Mouse (Mus musculus): Measurements from ENCODE around the gene 1810030O07Rik. TPM values are rescaled to one million over a fixed set of nuclear protein-coding genes. Genes with fewer than 3 reads are reported as not detected.
"Not testable (repeated sequence)": the region's sequence is repeated elsewhere in the genome, so short reads cannot be mapped to it uniquely, and the experiment has no call there.

Gene 1810030O07Rik
- total and polyA plus RNA-seq, 3 experiments, result 31.4 to 216 (median 32.3) TPM

DNA sequence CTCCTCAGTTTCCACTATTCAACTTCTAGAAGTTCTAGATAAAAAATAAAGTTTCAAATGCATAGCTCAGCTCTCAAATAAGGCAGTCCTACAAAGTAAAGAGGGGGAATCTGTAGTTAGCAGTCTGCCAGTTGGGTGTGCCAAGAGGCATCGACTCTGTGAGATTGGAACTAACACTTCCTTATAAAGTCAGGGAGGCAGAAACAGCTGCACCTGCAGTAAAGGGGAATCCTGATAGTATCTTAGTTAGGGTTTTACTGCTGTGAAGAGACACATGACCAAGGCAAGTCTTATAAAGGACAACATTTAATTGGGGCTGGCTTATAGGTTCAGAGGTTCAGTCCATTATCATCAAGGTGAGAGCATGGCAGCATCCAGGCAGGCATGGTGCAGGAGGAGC is 61.1 kb downstream of the 1810030O07Rik start:
- not testable (repeated sequence) for H3K27ac ChIP-seq (ENCODE audit: control insufficient read depth, low read depth, low read length); H3K27me3 ChIP-seq (ENCODE audit: control insufficient read depth in 1 of 2, insufficient read depth in 2 of 2, low read length in 2 of 2); H3K79me2 ChIP-seq (ENCODE audit: control insufficient read depth, insufficient read depth, low read length, poor library complexity); H3K4me3 ChIP-seq (ENCODE audit: control insufficient read depth in 1 of 2, insufficient read depth in 1 of 2, low read depth in 2 of 2, low read length in 2 of 2); H3K9me3 ChIP-seq (replicated peaks; ENCODE audit: insufficient read depth, low read length); H3K9ac ChIP-seq (ENCODE audit: control insufficient read depth, low read depth, low read length, poor library complexity, severe bottlenecking)
- peak; percentile 48 for DNase-seq (ENCODE audit: low read depth, low spot score)
- peaks cover 16 to 22% of the 10 kb centered on the region in 2 experiments for H3K4me1 ChIP-seq (ENCODE audit: control insufficient read depth in 1 of 2, insufficient read depth in 2 of 2, low read length in 2 of 2)
- H3K36me3 ChIP-seq (ENCODE audit: control insufficient read depth in 1 of 2, insufficient read depth in 2 of 2, low read length in 2 of 2), result peaks cover 9 to 27% of the 10 kb centered on the region in 2 experiments
- TF ChIP-seq ETS1 (IDR thresholded peaks at IDR 0.05; ENCODE audit: low read depth, low read length), result peak; percentile 34; the same call in 1 of the 2 replicates

DNA sequence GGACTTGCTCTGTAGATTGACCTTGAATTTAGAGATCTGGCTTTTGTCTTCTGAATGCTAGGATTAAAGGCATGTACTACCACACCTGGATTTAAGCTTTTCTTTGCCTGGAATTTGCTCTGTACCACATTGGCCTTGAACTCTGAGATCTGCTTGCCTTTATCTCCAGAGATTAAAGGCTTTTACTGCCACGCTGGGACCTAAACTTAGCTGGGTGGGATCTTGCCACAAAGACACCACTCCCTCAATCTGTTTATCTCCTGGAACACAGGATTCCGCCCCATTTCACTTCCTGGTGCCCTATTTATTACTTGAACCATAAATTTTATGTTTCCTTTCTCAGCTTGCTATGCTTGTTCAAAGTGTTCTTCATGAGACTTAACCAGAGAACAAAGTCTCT is 62.3 kb downstream of the 1810030O07Rik start:
- Histone ChIP-seq H3K27me3 (ENCODE audit: control insufficient read depth in 1 of 2, insufficient read depth in 2 of 2, low read length in 2 of 2) (no peaks in the 10 kb centered on the region), H3K36me3 (ENCODE audit: control insufficient read depth in 1 of 2, insufficient read depth in 2 of 2, low read length in 2 of 2) (peaks cover 12 to 27% of the 10 kb centered on the region in 2 experiments), H3K27ac (ENCODE audit: control insufficient read depth, low read depth, low read length) (peak overlapping the region; percentile 15), H3K9me3 (replicated peaks; ENCODE audit: insufficient read depth, low read length) (no peaks in the 10 kb centered on the region), H3K4me1 (ENCODE audit: control insufficient read depth in 1 of 2, insufficient read depth in 2 of 2, low read length in 2 of 2) (peaks cover 16 to 22% of the 10 kb centered on the region in 2 experiments), H3K79me2 (ENCODE audit: control insufficient read depth, insufficient read depth, low read length, poor library complexity) (no peaks in the 10 kb centered on the region), H3K4me3 (ENCODE audit: control insufficient read depth in 1 of 2, insufficient read depth in 1 of 2, low read depth in 2 of 2, low read length in 2 of 2) (no peak overlapping the region), H3K9ac (ENCODE audit: control insufficient read depth, low read depth, low read length, poor library complexity, severe bottlenecking) (no peak overlapping the region)
- DNase-seq (ENCODE audit: low read depth, low spot score), result peak; percentile 77
- TF ChIP-seq RCOR1 (IDR thresholded peaks at IDR 0.05; ENCODE audit: low read depth, low read length) (peak; percentile 94), EP300 (IDR thresholded peaks at IDR 0.05; ENCODE audit: low read depth in 1 of 2, low read length in 2 of 2) (peak; percentile 53 to 82; a peak in 2 of 4 replicates), USF2 (IDR thresholded peaks at IDR 0.05; ENCODE audit: borderline replicate concordance in 1 of 2, insufficient read depth in 1 of 2, low read depth in 1 of 2, low read length in 2 of 2) (no peak), ZC3H11A (IDR thresholded peaks at IDR 0.05; ENCODE audit: low read depth, low read length) (no peak), MXI1 (IDR thresholded peaks at IDR 0.05; ENCODE audit: low read depth, low read length) (peak; percentile 59), ETS1 (IDR thresholded peaks at IDR 0.05; ENCODE audit: low read depth, low read length) (peak; percentile 68), GATA1 (IDR thresholded peaks at IDR 0.05; ENCODE audit: low read depth, low read length) (peak; percentile 81), TCF12 (IDR thresholded peaks at IDR 0.05; ENCODE audit: low read depth, low read length) (peak; percentile 82), ELF1 (IDR thresholded peaks at IDR 0.05; ENCODE audit: low read depth, low read length) (peak; percentile 65; the same call in 1 of the 2 replicates), SIN3A (IDR thresholded peaks at IDR 0.05; ENCODE audit: low read length) (peak; percentile 57), TAL1 (IDR thresholded peaks at IDR 0.05; ENCODE audit: low read length) (peak; percentile 61), CHD2 (IDR thresholded peaks at IDR 0.05; ENCODE audit: low read length) (no peak), MEF2A (IDR thresholded peaks at IDR 0.05; ENCODE audit: extremely low read depth, insufficient replicate concordance, low read depth, low read length, poor library complexity, severe bottlenecking) (peak; percentile 62; the same call in 1 of the 2 replicates), NRF1 (IDR thresholded peaks at IDR 0.05; ENCODE audit: insufficient read depth, low read depth, low read length, poor library complexity, severe bottlenecking) (no peak)

DNA sequence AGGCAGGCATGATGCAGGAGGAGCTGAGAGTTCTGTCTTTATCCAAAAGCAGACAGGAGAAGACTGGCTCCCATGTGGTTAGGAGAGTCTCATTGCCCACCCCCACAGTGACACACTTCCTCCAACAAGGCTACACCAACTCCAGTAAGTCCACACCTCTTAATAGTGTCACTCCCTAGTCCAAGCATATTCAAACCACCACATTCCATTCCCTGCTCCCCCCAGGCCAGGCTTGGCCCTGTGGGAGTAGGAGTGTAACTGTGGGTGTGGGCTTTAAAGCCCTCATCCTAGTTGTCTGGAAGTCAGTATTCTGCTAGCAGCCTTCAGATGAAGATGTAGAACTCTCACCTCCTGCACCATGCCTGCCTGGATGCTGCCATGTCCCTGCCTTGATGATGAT is 62.9 kb downstream of the 1810030O07Rik start:
- not testable (repeated sequence) for H3K27me3 ChIP-seq (ENCODE audit: control insufficient read depth in 1 of 2, insufficient read depth in 2 of 2, low read length in 2 of 2); H3K79me2 ChIP-seq (ENCODE audit: control insufficient read depth, insufficient read depth, low read length, poor library complexity); H3K9me3 ChIP-seq (replicated peaks; ENCODE audit: insufficient read depth, low read length); H3K4me3 ChIP-seq (ENCODE audit: control insufficient read depth in 1 of 2, insufficient read depth in 1 of 2, low read depth in 2 of 2, low read length in 2 of 2); H3K27ac ChIP-seq (ENCODE audit: control insufficient read depth, low read depth, low read length); H3K9ac ChIP-seq (ENCODE audit: control insufficient read depth, low read depth, low read length, poor library complexity, severe bottlenecking)
- peak; percentile 14 for DNase-seq (ENCODE audit: low read depth, low spot score)
- Histone ChIP-seq H3K4me1 (ENCODE audit: control insufficient read depth in 1 of 2, insufficient read depth in 2 of 2, low read length in 2 of 2) (peaks cover 16 to 22% of the 10 kb centered on the region in 2 experiments), H3K36me3 (ENCODE audit: control insufficient read depth in 1 of 2, insufficient read depth in 2 of 2, low read length in 2 of 2) (peaks cover 12 to 27% of the 10 kb centered on the region in 2 experiments)

Other genes with a start within 250 kb of the 1810030O07Rik start
- 54.9 and 56.4 TPM in 2 replicates for gene Atp6ap2, start 85.9 kb downstream of the 1810030O07Rik start, total RNA-seq (2012; rRNA removed)
- gene Atp6ap2, start 85.9 kb downstream of the 1810030O07Rik start, polyA plus RNA-seq (2012; ENCODE audit: insufficient read depth in 1 of 2, insufficient read length in 2 of 2, low read depth in 1 of 2, low replicate concordance in 2 of 2, missing spikeins in 1 of 2), result 100 to 1,000 TPM in 1 of 2 experiments, 10 to 100 TPM in 1; 47.6 to 323 TPM
- 34.6 and 42.1 TPM in 2 replicates for gene Med14, start 88.4 kb upstream of the 1810030O07Rik start, total RNA-seq (2012; rRNA removed)
- gene Med14, start 88.4 kb upstream of the 1810030O07Rik start, polyA plus RNA-seq (2012; ENCODE audit: insufficient read depth in 1 of 2, insufficient read length in 2 of 2, low read depth in 1 of 2, low replicate concordance in 2 of 2, missing spikeins in 1 of 2), result 10 to 100 TPM; 53.3 to 77.9 TPM

Data from MEL (cell line).